Mouse (Mus musculus) spleen, postnatal 10 days (tissue): Measurements from ENCODE around the gene Folr1.

Experiments used
- DNase-seq, 2 experiments: peaks; one replicate each; pipeline ENCODE4 v3.0.0; 2021 to 2022; ENCODE audit warnings: low spot score in 2 of 2

The Folr1 gene

GRCm38 (mm10) chr7:101833352-101833751, 37.2 kb downstream of the Folr1 start:
- DNase-seq: no peak

DNA sequence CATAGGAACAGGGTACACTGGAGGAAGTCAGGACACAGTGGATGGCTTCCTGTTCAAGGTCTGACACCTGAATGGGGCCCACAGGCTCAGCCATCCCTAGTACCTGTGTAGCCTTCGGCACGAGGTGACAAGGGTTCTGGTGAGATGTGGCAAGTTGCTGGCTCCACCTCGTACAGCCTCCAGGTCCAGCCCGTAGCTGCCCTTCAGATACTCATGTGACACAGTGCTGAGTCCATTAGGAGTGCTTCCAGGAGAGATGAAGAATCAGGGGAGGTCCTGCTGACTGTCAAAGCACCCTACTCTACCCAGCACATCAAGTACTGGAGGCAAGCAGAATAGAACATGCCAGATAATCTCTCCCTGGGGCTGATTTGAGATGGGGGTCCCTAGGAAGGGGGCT, 38.2 kb downstream of the Folr1 start:
- no peak for DNase-seq

GRCm38 (mm10) chr7:101831437-101831836, 39.2 kb downstream of the Folr1 start:
- no peak for DNase-seq

- no peak for DNase-seq
These were observed 40.2 kb downstream of the Folr1 start for GRCm38 (mm10) chr7:101830373-101830772.

DNA sequence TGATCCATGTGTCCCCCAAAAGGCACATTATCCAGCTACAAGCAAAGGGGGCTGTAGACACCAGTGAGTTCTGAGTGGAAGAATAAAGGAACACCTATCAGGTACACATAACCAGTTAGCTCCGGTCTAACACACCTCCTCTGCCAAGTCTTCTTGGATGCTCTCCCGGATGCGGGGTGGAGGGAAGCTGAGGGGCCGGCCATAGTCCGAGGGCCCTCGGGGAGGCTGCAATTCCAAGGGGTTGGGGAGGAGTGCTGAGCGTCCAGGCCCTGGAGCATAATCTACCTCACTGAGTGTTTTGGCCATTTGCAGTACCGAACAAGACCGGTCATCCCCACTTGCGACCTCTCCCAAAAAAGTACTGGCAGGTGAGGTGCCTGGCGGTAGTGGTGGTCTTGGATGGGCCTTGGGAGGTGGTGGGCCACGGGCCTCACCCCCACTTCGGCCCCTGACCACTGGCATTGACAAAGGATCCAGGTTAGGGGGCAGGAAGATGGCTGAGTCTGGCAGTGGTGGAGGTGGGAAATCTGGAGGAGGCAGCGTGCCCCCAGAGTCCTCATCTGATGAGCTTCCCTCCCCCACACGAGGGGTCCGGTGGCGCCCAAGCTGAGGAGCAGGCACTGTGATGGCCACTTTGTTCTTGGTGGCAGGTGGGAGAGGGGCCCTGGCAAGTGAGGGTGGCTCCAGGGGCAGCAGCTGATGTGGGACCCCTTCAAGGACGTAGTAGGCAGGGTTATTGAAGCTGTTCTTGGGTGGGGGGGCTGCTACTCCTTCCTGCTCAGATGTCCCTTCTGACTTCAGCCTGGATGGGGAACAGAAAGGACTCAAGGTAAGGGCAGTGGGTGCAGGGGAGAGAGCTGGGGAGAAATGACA, 46.6 kb downstream of the Folr1 start:
- no peak for DNase-seq

- DNase-seq: no peak
These were observed 47.5 kb downstream of the Folr1 start for GRCm38 (mm10) chr7:101822836-101823757.

GRCm38 (mm10) chr7:101821571-101822501, 48.8 kb downstream of the Folr1 start:
- DNase-seq: no peak

GRCm38 (mm10) chr7:101820295-101821030, 50.1 kb downstream of the Folr1 start:
- DNase-seq: no peak

GRCm38 (mm10) chr7:101817861-101818401, 52.7 kb downstream of the Folr1 start, which contains the start of gene Phox2a:
Phox2a (plus strand) TSS chr7:101818313.
- DNase-seq: no peak
